Mouse (Mus musculus): ENCODE data around the gene Rab42.

DNA sequence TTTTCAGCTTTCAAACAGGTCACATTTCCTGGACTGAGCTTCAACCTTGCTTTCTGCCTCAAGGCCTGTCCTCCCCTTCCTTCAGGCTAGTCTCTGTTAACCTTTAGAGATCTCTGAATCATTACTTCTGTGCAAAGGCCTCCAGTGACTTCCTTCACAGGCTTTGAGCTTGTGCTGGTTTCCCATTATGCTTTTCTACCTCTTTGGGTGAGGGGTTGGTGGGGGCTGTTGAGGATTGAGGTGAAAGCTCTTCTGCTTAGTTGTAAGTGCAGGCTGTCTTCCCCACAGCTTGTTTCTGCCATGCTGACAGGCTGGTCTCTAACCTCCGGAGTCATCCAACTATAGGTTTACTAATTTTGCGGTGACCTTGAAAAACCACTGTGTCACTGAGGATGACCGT, 46.8 kb downstream of the Rab42 start:
- no peak for TF ChIP-seq CTCF (IDR thresholded peaks at IDR 0.05; ENCODE audit: low read depth)
- no peak for TF ChIP-seq EP300 (IDR thresholded peaks at IDR 0.05; ENCODE audit: low read depth)
